Mouse (Mus musculus) kidney, postnatal 36 days (tissue): ENCODE measurements around the gene Sowahb.
A peak's percentile ranks its signal among the peaks of the same experiment; 100 is the strongest.

Experiments
- DNase-seq, 2 experiments: peaks; one replicate each; pipeline ENCODE4 v3.0.0; 2021 to 2022; ENCODE audit warnings: mixed read lengths in 2 of 2

The Sowahb gene

GRCm38 (mm10) chr5:93000774-93001757, 43.8 kb downstream of the Sowahb start:
- peak; percentile 53 to 66 for DNase-seq

- DNase-seq: no peak
These were observed 44.8 kb downstream of the Sowahb start for GRCm38 (mm10) chr5:93000060-93000459.

GRCm38 (mm10) chr5:92998494-92999016, 46.3 kb downstream of the Sowahb start:
- DNase-seq: no peak

GRCm38 (mm10) chr5:92997428-92998120, 47.2 kb downstream of the Sowahb start:
- DNase-seq: peak; percentile 38 to 47

- DNase-seq: no peak
These were observed 50.0 kb downstream of the Sowahb start for GRCm38 (mm10) chr5:92994861-92995260.

GRCm38 (mm10) chr5:92994309-92994708, 50.5 kb downstream of the Sowahb start:
- no peak for DNase-seq

- no peak for DNase-seq
These were observed 52.7 kb downstream of the Sowahb start for GRCm38 (mm10) chr5:92992106-92992505.
